14 mouse cellular contexts compared by ENCODE assay signal in the genomic region with DNA sequence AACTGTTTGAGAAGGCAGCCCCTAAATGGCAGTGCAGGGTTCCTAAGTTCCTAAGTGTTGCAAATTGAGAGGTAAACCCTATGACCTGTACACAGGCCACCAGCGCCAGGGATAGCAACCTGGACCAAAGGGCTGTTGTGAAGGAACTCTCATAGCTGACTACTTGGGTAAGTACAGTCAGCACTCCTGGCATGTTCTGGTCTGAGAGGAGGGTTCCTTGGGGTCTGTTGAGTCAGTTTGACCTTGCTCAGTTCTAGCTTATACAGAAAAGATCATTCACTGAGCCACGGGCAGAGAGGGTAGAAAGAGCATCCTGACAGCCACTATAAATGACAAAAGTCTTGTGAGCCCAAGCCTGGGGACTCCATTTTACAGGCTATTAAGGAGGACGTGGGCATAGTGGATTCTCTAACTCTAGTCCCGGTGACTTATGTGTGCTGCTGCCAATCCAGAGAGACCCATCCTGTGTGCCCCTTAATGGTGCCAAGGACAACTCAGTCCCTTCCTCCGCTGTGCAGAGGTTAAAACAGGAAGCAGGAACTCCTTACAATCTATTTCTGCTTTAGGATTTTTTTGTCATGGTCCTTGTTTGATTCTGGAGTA.
DNase-seq lines count a peak whose midpoint lies in the region; ATAC-seq lines count a peak whose summit lies in the region.
"Had no signal": no experiment of that assay in that cellular context is flagged by ENCODE, and none has a peak within 500 bp of the region (broad histone marks: within the 10 kb centered on the region; RNA-seq: fewer than 3 reads in every experiment).

No protein-coding gene starts in this region.

- H3K9ac ChIP-seq in forebrain, embryonic 13.5 days = peak overlapping the region; percentile 100
- H3K9ac ChIP-seq in kidney, embryonic 14.5 days (ENCODE audit: low read depth, low read length) = no peak overlapping the region
- H3K9ac ChIP-seq: embryonic facial prominence, embryonic 15.5 days had no signal

- no peaks in the 10 kb centered on the region for H3K36me3 ChIP-seq in forebrain, embryonic 13.5 days (ENCODE audit: poor library complexity, severe bottlenecking)
- H3K36me3 ChIP-seq in midbrain, embryonic 10.5 days = no peaks in the 10 kb centered on the region
- no peaks in the 10 kb centered on the region for H3K36me3 ChIP-seq in kidney, embryonic 14.5 days (ENCODE audit: control insufficient read depth, insufficient read depth, low read length)
- H3K36me3 ChIP-seq: embryonic facial prominence, embryonic 15.5 days had no signal

- H3K9me3 ChIP-seq in forebrain, embryonic 13.5 days (replicated peaks) = no peaks in the 10 kb centered on the region
- no peaks in the 10 kb centered on the region for H3K9me3 ChIP-seq in midbrain, embryonic 10.5 days (replicated peaks)
- H3K9me3 ChIP-seq in kidney, embryonic 14.5 days (ENCODE audit: control insufficient read depth, low read length) = no peaks in the 10 kb centered on the region
- H3K9me3 ChIP-seq: embryonic facial prominence, embryonic 15.5 days had no signal

- peak overlapping the region; percentile 87 for H3K4me2 ChIP-seq in forebrain, embryonic 13.5 days
- H3K4me2 ChIP-seq in kidney, embryonic 14.5 days (replicated peaks; ENCODE audit: low read depth, low read length) = no peak overlapping the region
- H3K4me2 ChIP-seq: embryonic facial prominence, embryonic 15.5 days had no signal

- peaks cover 15% of the 10 kb centered on the region for H3K4me1 ChIP-seq in forebrain, embryonic 13.5 days
- peaks cover 25% of the 10 kb centered on the region for H3K4me1 ChIP-seq in midbrain, embryonic 10.5 days
- H3K4me1 ChIP-seq in kidney, embryonic 14.5 days (ENCODE audit: control insufficient read depth, insufficient read depth, low read length) = no peaks in the 10 kb centered on the region

- peak overlapping the region; percentile 90 for H3K4me3 ChIP-seq in forebrain, embryonic 13.5 days
- H3K4me3 ChIP-seq in midbrain, embryonic 10.5 days = no peak overlapping the region
- no peak overlapping the region for H3K4me3 ChIP-seq in kidney, embryonic 14.5 days (ENCODE audit: low read length)
- H3K4me3 ChIP-seq: embryonic facial prominence, embryonic 15.5 days had no signal

- peak overlapping the region; percentile 75 for H3K27ac ChIP-seq in forebrain, embryonic 13.5 days
- H3K27ac ChIP-seq in midbrain, embryonic 10.5 days (replicated peaks) = no peak overlapping the region
- H3K27ac ChIP-seq in kidney, embryonic 14.5 days (ENCODE audit: low read depth, low read length) = no peak overlapping the region
- H3K27ac ChIP-seq: embryonic facial prominence, embryonic 15.5 days had no signal

- peak; percentile 32 to 36 for DNase-seq in layer of hippocampus, postnatal 14 days (ENCODE audit: low spot score in 2 of 2)
- DNase-seq in layer of hippocampus, adult 11-12 months (ENCODE audit: low spot score) = no peak
- DNase-seq in midbrain, embryonic 10.5 days (ENCODE audit: low spot score) = peak; percentile 16
- DNase-seq in retina, embryonic 14.5 days (ENCODE audit: low spot score) = peak; percentile 8
- DNase-seq: gastrocnemius, postnatal 10 days; kidney, postnatal 14 days; lung, adult 2 months; right cerebral cortex, postnatal 14 days had no signal

- no peak for ATAC-seq in forebrain, embryonic 13.5 days
- no peak for ATAC-seq in monocyte, adult 5-6 weeks (replicated peaks; ENCODE audit: insufficient number of reproducible peaks, low FRiP score, low TSS enrichment, poor library complexity, severe bottlenecking)
- ATAC-seq in kidney, embryonic 14.5 days (ENCODE audit: low FRiP score, low TSS enrichment) = no peak
- ATAC-seq in erythroid progenitor cell, adult 5-6 weeks (replicated peaks; ENCODE audit: low FRiP score, poor library complexity, severe bottlenecking) = no peak
- ATAC-seq: Patski had no signal

- H3K27me3 ChIP-seq in forebrain, embryonic 13.5 days = no peaks in the 10 kb centered on the region
- peaks cover 77% of the 10 kb centered on the region for H3K27me3 ChIP-seq in midbrain, embryonic 10.5 days (ENCODE audit: low read depth, poor library complexity, severe bottlenecking)
- H3K27me3 ChIP-seq in kidney, embryonic 14.5 days (ENCODE audit: control insufficient read depth, insufficient read depth, low read length) = peaks cover 64% of the 10 kb centered on the region

- WGBS in forebrain, embryonic 13.5 days = 22% methylated on average over 5 of the region's 5 CpGs
- WGBS in midbrain, embryonic 10.5 days = 21% methylated on average over 5 of the region's 5 CpGs
- WGBS in kidney, embryonic 14.5 days = 12% methylated on average over 5 of the region's 5 CpGs
